Mouse (Mus musculus) midbrain, postnatal 0 days (tissue): ENCODE data around the gene Eya2. TPM values are rescaled to one million over a fixed set of nuclear protein-coding genes. Genes with fewer than 3 reads are reported as not detected.

Source experiments
- ATAC-seq: fragments of 200-750 bp; cut with Nextera tagmentation; 2 replicates; pipeline ENCODE4 v1.8.0; 2017; ENCODE audit warnings: moderate number of reproducible peaks, mild to moderate bottlenecking, moderate TSS enrichment, moderate library complexity; ENCODE audit not compliant: low FRiP score
- DNase-seq: peaks from one replicate; pipeline ENCODE4 v3.0.0-alpha.2; 2015; ENCODE audit warnings: low spot score
- H3K27ac ChIP-seq: fragments of 300-500 bp; sonication (generic); 2 replicates; pipeline ENCODE4 v1.5.1; 2014; ENCODE audit warnings: low read depth, mild to moderate bottlenecking, low read length, mixed read lengths
- H3K27me3 ChIP-seq: fragments of 300-500 bp; sonication (generic); 2 replicates; pipeline ENCODE4 v1.6.1; 2014; ENCODE audit warnings: low read length, control low read depth, mixed read lengths; ENCODE audit not compliant: insufficient read depth
- H3K36me3 ChIP-seq: fragments of 300-500 bp; sonication (generic); 2 replicates; pipeline ENCODE4 v1.6.1; 2014; ENCODE audit warnings: low read length, control low read depth, mixed read lengths; ENCODE audit not compliant: insufficient read depth
- H3K4me1 ChIP-seq: fragments of 300-500 bp; sonication (generic); 2 replicates; pipeline ENCODE4 v1.6.1; 2014; ENCODE audit warnings: mild to moderate bottlenecking, control low read depth, antibody characterized with exemption, low read length, mixed read lengths; ENCODE audit not compliant: insufficient read depth
- H3K4me2 ChIP-seq: fragments of 300-500 bp; sonication (generic); 2 replicates; pipeline ENCODE4 v1.6.1; 2014; ENCODE audit warnings: low read depth, mild to moderate bottlenecking, low read length, mixed read lengths; ENCODE audit not compliant: poor library complexity, severe bottlenecking
- H3K4me3 ChIP-seq: fragments of 300-500 bp; sonication (generic); 2 replicates; pipeline ENCODE4 v1.5.1; 2014; ENCODE audit warnings: low read depth, mild to moderate bottlenecking, low read length, moderate library complexity
- H3K9ac ChIP-seq: fragments of 300-500 bp; sonication (generic); replicated peaks from 2 replicates; pipeline ENCODE4 v1.6.1; 2014; ENCODE audit warnings: mild to moderate bottlenecking, low read length, moderate library complexity, mixed read lengths; ENCODE audit not compliant: poor library complexity, severe bottlenecking
- H3K9me3 ChIP-seq: fragments of 300-500 bp; sonication (generic); 2 replicates; pipeline ENCODE4 v1.6.1; 2016; ENCODE audit warnings: low read length, control low read depth
- CTCF ChIP-seq: IDR thresholded peaks from 2 replicates; pipeline ENCODE4 v1.5.1; 2016; ENCODE audit warnings: antibody characterized with exemption, mild to moderate bottlenecking
- WGBS: fragments of 180-500 bp; shearing (Covaris S2); extraction: QIAGEN DNeasy Blood & Tissue Kit; methylation state at CpG from one replicate; pipeline ENCODE4 v1.1.7; 2014; 5-methylcytosine and 5-hydroxymethylcytosine counted together
- polyA plus RNA-seq: library from polyadenylated mRNA; unstranded; fragments of >200 nt; fragmentation: Nextera tagmentation; extraction: Ambion mirVana; gene quantifications from 2 replicates; pipeline ENCODE4 v1.2.1, GENCODE M21; 2015
- total RNA-seq: library from RNA; depleted of rRNA; stranded (reverse); fragments of >200 nt; gene quantifications from 2 replicates; pipeline ENCODE4 v1.2.3, GENCODE M21; 2014

The Eya2 gene
- total and polyA plus RNA-seq, 2 experiments from 2014 or later: 7.1 to 21.6 TPM

GRCm38 (mm10) chr2:165717182-165718176, 122.6 kb downstream of the Eya2 start:
- DNase-seq (no peak), ATAC-seq (no peak)
- WGBS: 64% methylated on average over 23 of the region's 23 CpGs

GRCm38 (mm10) chr2:165719382-165719781, 124.5 kb downstream of the Eya2 start:
- Histone ChIP-seq H3K9ac (no peak overlapping the region), H3K4me1 (no peaks in the 10 kb centered on the region), H3K27me3 (no peaks in the 10 kb centered on the region), H3K4me2 (no peak overlapping the region), H3K27ac (no peak overlapping the region), H3K4me3 (no peak overlapping the region), H3K9me3 (no peaks in the 10 kb centered on the region), H3K36me3 (no peaks in the 10 kb centered on the region)
- WGBS: 70% methylated on average over 8 of the region's 8 CpGs
- no peak for TF ChIP-seq CTCF
- ATAC-seq: no peak
- DNase-seq: no peak

More at GRCm38 (mm10) chr2:165717182-165718176, 122.6 kb downstream of the Eya2 start:
- Histone ChIP-seq H3K4me2 (no peak overlapping the region), H3K27me3 (no peaks in the 10 kb centered on the region), H3K9me3 (no peaks in the 10 kb centered on the region), H3K4me1 (no peaks in the 10 kb centered on the region), H3K9ac (no peak overlapping the region), H3K36me3 (no peaks in the 10 kb centered on the region), H3K27ac (no peak overlapping the region), H3K4me3 (no peak overlapping the region)
- TF ChIP-seq CTCF: no peak

- Histone ChIP-seq H3K27ac (no peak overlapping the region), H3K4me2 (no peak overlapping the region), H3K9ac (no peak overlapping the region), H3K36me3 (no peaks in the 10 kb centered on the region), H3K27me3 (no peaks in the 10 kb centered on the region), H3K4me1 (no peaks in the 10 kb centered on the region), H3K9me3 (no peaks in the 10 kb centered on the region), H3K4me3 (no peak overlapping the region)
- TF ChIP-seq CTCF: no peak
- 92% methylated on average over 5 of the region's 5 CpGs for WGBS
- ATAC-seq (no peak), DNase-seq (no peak)
Measured at GRCm38 (mm10) chr2:165721941-165722340, 127.1 kb downstream of the Eya2 start.

GRCm38 (mm10) chr2:165732552-165733238, 137.9 kb downstream of the Eya2 start:
- no peak overlapping the region for H3K4me2 ChIP-seq
- no peak for TF ChIP-seq CTCF
- WGBS: 73% methylated on average over 18 of the region's 18 CpGs
- H3K4me1 ChIP-seq: no peaks in the 10 kb centered on the region
- no peaks in the 10 kb centered on the region for H3K27me3 ChIP-seq
- no peaks in the 10 kb centered on the region for H3K36me3 ChIP-seq
- H3K4me3 ChIP-seq: no peak overlapping the region
- H3K9me3 ChIP-seq: peaks cover 2% of the 10 kb centered on the region; the same call in 1 of the 2 replicates
- DNase-seq (no peak), ATAC-seq (no peak)
- H3K27ac ChIP-seq: no peak overlapping the region
- no peak overlapping the region for H3K9ac ChIP-seq

- 80% methylated on average over 8 of the region's 8 CpGs for WGBS
- no peak for TF ChIP-seq CTCF
- Histone ChIP-seq H3K4me1 (no peaks in the 10 kb centered on the region), H3K9me3 (peaks cover 2% of the 10 kb centered on the region; the same call in 1 of the 2 replicates), H3K36me3 (no peaks in the 10 kb centered on the region), H3K27me3 (no peaks in the 10 kb centered on the region), H3K4me2 (no peak overlapping the region), H3K4me3 (no peak overlapping the region), H3K9ac (no peak overlapping the region), H3K27ac (no peak overlapping the region)
- ATAC-seq (no peak), DNase-seq (no peak)
Measured at GRCm38 (mm10) chr2:165733701-165734100, 138.9 kb downstream of the Eya2 start.
